Mouse (Mus musculus) thymus, adult 2 months (tissue): ENCODE measurements at regions not wholly inside any gene's neighbourhood (a gene's known extent, or its start where the extent isn't known, plus 50 kb on each side); places are given as distances from the start of the nearest gene placed in this dataset.

Experiments used
- CTCF ChIP-seq: fragments of 200-500 bp; IDR thresholded peaks from 2 replicates; pipeline ENCODE4 v1.5.1; 2012; ENCODE audit warnings: mild to moderate bottlenecking, control low read depth, low read length, moderate library complexity, borderline replicate concordance; ENCODE audit not compliant: control insufficient read depth, poor library complexity, insufficient read depth; ENCODE audit errors: extremely low read depth
- POLR2A ChIP-seq: fragments of 200-500 bp; IDR thresholded peaks from 2 replicates; pipeline ENCODE4 v1.6.1; 2012; ENCODE audit warnings: mild to moderate bottlenecking, low read length, control low read depth, moderate library complexity; ENCODE audit not compliant: control insufficient read depth, poor library complexity, insufficient read depth; ENCODE audit errors: extremely low read depth

DNA sequence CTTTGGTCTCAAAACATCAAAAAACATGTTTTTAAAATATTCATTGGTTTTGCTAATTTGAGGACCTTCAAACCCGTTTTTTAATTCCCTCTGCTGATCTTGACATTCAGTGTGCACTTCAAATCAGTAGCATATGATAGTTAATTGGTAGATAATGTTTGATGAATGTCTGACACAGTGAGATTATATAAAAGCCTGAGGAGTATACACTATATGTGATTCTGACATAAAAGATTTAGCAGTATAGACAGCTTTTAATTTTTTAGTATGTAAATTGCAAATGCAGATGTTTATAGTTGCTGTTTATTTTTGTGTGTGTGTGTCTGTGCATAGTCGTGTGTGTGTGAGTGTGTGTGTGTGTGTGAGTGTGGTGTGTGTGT is 89.3 kb upstream of the Nek7 start:
- TF ChIP-seq CTCF (no peak), POLR2A (no peak)
